Mouse (Mus musculus): ENCODE data around the gene Ap2a1. TPM values are rescaled to one million over a fixed set of nuclear protein-coding genes. Genes with fewer than 3 reads are reported as not detected.
"Not testable (repeated sequence)": the region's sequence is repeated elsewhere in the genome, so short reads cannot be mapped to it uniquely, and the experiment has no call there.

Gene Ap2a1
- polyA plus RNA-seq, 1 experiment = 107 TPM

GRCm38 (mm10) chr7:44883036-44883435, 46.3 kb downstream of the Ap2a1 start:
- Histone ChIP-seq H3K9ac (ENCODE audit: low read depth, poor library complexity, severe bottlenecking) (no peak overlapping the region), H3K27ac (ENCODE audit: insufficient read depth, low read length) (no peak overlapping the region), H3K27me3 (ENCODE audit: control insufficient read depth, insufficient read depth, low read length, poor library complexity, severe bottlenecking) (no peaks in the 10 kb centered on the region), H3K4me3 (ENCODE audit: low read depth, low read length) (no peak overlapping the region), H3K36me3 (ENCODE audit: control insufficient read depth, insufficient read depth, low read length, poor library complexity, severe bottlenecking) (peaks cover 24% of the 10 kb centered on the region), H3K4me1 (ENCODE audit: control insufficient read depth, insufficient read depth, low read length) (no peaks in the 10 kb centered on the region), H3K9me3 (replicated peaks; ENCODE audit: control insufficient read depth, insufficient read depth, low read length, poor library complexity, severe bottlenecking) (no peaks in the 10 kb centered on the region)
- TF ChIP-seq CTCF (IDR thresholded peaks at IDR 0.05; ENCODE audit: low read depth, low read length) (no peak), EP300 (IDR thresholded peaks at IDR 0.05; ENCODE audit: insufficient read depth, low read depth, low read length) (no peak), POLR2A (IDR thresholded peaks at IDR 0.05; ENCODE audit: insufficient read depth, low read length) (no peak)

- Histone ChIP-seq H3K4me1 (ENCODE audit: control insufficient read depth, insufficient read depth, low read length) (no peaks in the 10 kb centered on the region), H3K9ac (ENCODE audit: low read depth, poor library complexity, severe bottlenecking) (no peak overlapping the region), H3K4me3 (ENCODE audit: low read depth, low read length) (no peak overlapping the region), H3K36me3 (ENCODE audit: control insufficient read depth, insufficient read depth, low read length, poor library complexity, severe bottlenecking) (peaks cover 18% of the 10 kb centered on the region; the same call in 1 of the 2 replicates), H3K9me3 (replicated peaks; ENCODE audit: control insufficient read depth, insufficient read depth, low read length, poor library complexity, severe bottlenecking) (no peaks in the 10 kb centered on the region), H3K27ac (ENCODE audit: insufficient read depth, low read length) (no peak overlapping the region), H3K27me3 (ENCODE audit: control insufficient read depth, insufficient read depth, low read length, poor library complexity, severe bottlenecking) (no peaks in the 10 kb centered on the region)
- TF ChIP-seq CTCF (IDR thresholded peaks at IDR 0.05; ENCODE audit: low read depth, low read length) = no peak
- no peak for TF ChIP-seq POLR2A (IDR thresholded peaks at IDR 0.05; ENCODE audit: insufficient read depth, low read length)
Measured at GRCm38 (mm10) chr7:44877833-44878232, 51.5 kb downstream of the Ap2a1 start.

GRCm38 (mm10) chr7:44871774-44872173, 57.5 kb downstream of the Ap2a1 start:
- not testable (repeated sequence) for H3K4me3 ChIP-seq (ENCODE audit: low read depth, low read length); H3K9me3 ChIP-seq (replicated peaks; ENCODE audit: control insufficient read depth, insufficient read depth, low read length, poor library complexity, severe bottlenecking); H3K36me3 ChIP-seq (ENCODE audit: control insufficient read depth, insufficient read depth, low read length, poor library complexity, severe bottlenecking); H3K9ac ChIP-seq (ENCODE audit: low read depth, poor library complexity, severe bottlenecking); H3K27me3 ChIP-seq (ENCODE audit: control insufficient read depth, insufficient read depth, low read length, poor library complexity, severe bottlenecking); H3K27ac ChIP-seq (ENCODE audit: insufficient read depth, low read length); H3K4me1 ChIP-seq (ENCODE audit: control insufficient read depth, insufficient read depth, low read length)

GRCm38 (mm10) chr7:44871181-44871580, 58.1 kb downstream of the Ap2a1 start:
- TF ChIP-seq EP300 (IDR thresholded peaks at IDR 0.05; ENCODE audit: insufficient read depth, low read depth, low read length) = no peak
- no peak for TF ChIP-seq POLR2A (IDR thresholded peaks at IDR 0.05; ENCODE audit: insufficient read depth, low read length)
- H3K27me3 ChIP-seq (ENCODE audit: control insufficient read depth, insufficient read depth, low read length, poor library complexity, severe bottlenecking) = no peaks in the 10 kb centered on the region
- H3K9me3 ChIP-seq (replicated peaks; ENCODE audit: control insufficient read depth, insufficient read depth, low read length, poor library complexity, severe bottlenecking) = no peaks in the 10 kb centered on the region
- peaks cover 2% of the 10 kb centered on the region for H3K4me1 ChIP-seq (ENCODE audit: control insufficient read depth, insufficient read depth, low read length)
- H3K36me3 ChIP-seq (ENCODE audit: control insufficient read depth, insufficient read depth, low read length, poor library complexity, severe bottlenecking) = no peaks in the 10 kb centered on the region
- H3K27ac ChIP-seq (ENCODE audit: insufficient read depth, low read length) = no peak overlapping the region
- H3K9ac ChIP-seq (ENCODE audit: low read depth, poor library complexity, severe bottlenecking) = no peak overlapping the region
- no peak overlapping the region for H3K4me3 ChIP-seq (ENCODE audit: low read depth, low read length)

GRCm38 (mm10) chr7:44870614-44871013, 58.7 kb downstream of the Ap2a1 start:
- H3K9ac ChIP-seq (ENCODE audit: low read depth, poor library complexity, severe bottlenecking) = no peak overlapping the region
- no peaks in the 10 kb centered on the region for H3K27me3 ChIP-seq (ENCODE audit: control insufficient read depth, insufficient read depth, low read length, poor library complexity, severe bottlenecking)
- H3K36me3 ChIP-seq (ENCODE audit: control insufficient read depth, insufficient read depth, low read length, poor library complexity, severe bottlenecking) = no peaks in the 10 kb centered on the region
- peaks cover 2% of the 10 kb centered on the region for H3K4me1 ChIP-seq (ENCODE audit: control insufficient read depth, insufficient read depth, low read length)
- H3K4me3 ChIP-seq (ENCODE audit: low read depth, low read length) = no peak overlapping the region
- H3K27ac ChIP-seq (ENCODE audit: insufficient read depth, low read length) = no peak overlapping the region
- TF ChIP-seq CTCF (IDR thresholded peaks at IDR 0.05; ENCODE audit: low read depth, low read length) (no peak), EP300 (IDR thresholded peaks at IDR 0.05; ENCODE audit: insufficient read depth, low read depth, low read length) (no peak), POLR2A (IDR thresholded peaks at IDR 0.05; ENCODE audit: insufficient read depth, low read length) (no peak)
- no peaks in the 10 kb centered on the region for H3K9me3 ChIP-seq (replicated peaks; ENCODE audit: control insufficient read depth, insufficient read depth, low read length, poor library complexity, severe bottlenecking)

GRCm38 (mm10) chr7:44869697-44870528, 59.4 kb downstream of the Ap2a1 start, which contains the start of gene Ptov1:
Gene Ptov1 (minus strand): TSS chr7:44869788.
- Histone ChIP-seq H3K9ac (ENCODE audit: low read depth, poor library complexity, severe bottlenecking) (peak within 1 kb of the TSS; percentile 99), H3K27ac (ENCODE audit: insufficient read depth, low read length) (peak within 1 kb of the TSS; percentile 53; the same call in 1 of the 2 replicates), H3K36me3 (ENCODE audit: control insufficient read depth, insufficient read depth, low read length, poor library complexity, severe bottlenecking) (no peaks in the 10 kb centered on the region; the same call in 1 of the 2 replicates), H3K4me3 (ENCODE audit: low read depth, low read length) (peak within 1 kb of the TSS; percentile 53), H3K27me3 (ENCODE audit: control insufficient read depth, insufficient read depth, low read length, poor library complexity, severe bottlenecking) (no peaks in the 10 kb centered on the region), H3K4me1 (ENCODE audit: control insufficient read depth, insufficient read depth, low read length) (peaks cover 2% of the 10 kb centered on the region), H3K9me3 (replicated peaks; ENCODE audit: control insufficient read depth, insufficient read depth, low read length, poor library complexity, severe bottlenecking) (no peaks in the 10 kb centered on the region)
- TF ChIP-seq CTCF (IDR thresholded peaks at IDR 0.05; ENCODE audit: low read depth, low read length) = no peak
- peak; percentile 41; the same call in 1 of the 2 replicates for TF ChIP-seq EP300 (IDR thresholded peaks at IDR 0.05; ENCODE audit: insufficient read depth, low read depth, low read length)
- peak; percentile 32 for TF ChIP-seq POLR2A (IDR thresholded peaks at IDR 0.05; ENCODE audit: insufficient read depth, low read length)
